Mouse (Mus musculus): ENCODE measurements around the gene Gbp9. TPM values are rescaled to one million over a fixed set of nuclear protein-coding genes. Genes with fewer than 3 reads are reported as not detected.
"Not testable (repeated sequence)": the region's sequence is repeated elsewhere in the genome, so short reads cannot be mapped to it uniquely, and the experiment has no call there.

The Gbp9 gene
- total RNA-seq, 2 experiments from 2014 or later, result 1.3 to 1.5 TPM

DNA sequence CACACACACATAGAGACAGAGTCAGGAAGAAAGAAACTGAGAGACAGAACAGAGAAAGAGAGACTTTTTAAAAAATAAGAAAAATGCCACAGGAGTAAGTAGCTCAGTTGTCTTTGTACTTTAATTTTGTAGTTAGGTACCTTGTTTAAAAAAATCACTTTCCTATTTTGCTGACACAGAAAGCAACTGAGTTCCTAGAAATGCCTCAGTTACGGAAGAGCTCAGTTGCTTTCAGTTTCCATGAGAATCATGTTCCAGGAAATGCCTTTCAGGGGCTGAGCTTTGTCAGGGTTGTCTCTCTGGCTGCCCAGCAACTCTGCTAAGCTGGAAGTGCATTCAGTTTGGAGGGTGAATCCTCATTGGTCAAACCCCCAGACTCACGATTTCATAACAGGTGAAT, 76.9 kb downstream of the Gbp9 start:
- not testable (repeated sequence) for DNase-seq (ENCODE audit: low spot score in 2 of 2)

DNA sequence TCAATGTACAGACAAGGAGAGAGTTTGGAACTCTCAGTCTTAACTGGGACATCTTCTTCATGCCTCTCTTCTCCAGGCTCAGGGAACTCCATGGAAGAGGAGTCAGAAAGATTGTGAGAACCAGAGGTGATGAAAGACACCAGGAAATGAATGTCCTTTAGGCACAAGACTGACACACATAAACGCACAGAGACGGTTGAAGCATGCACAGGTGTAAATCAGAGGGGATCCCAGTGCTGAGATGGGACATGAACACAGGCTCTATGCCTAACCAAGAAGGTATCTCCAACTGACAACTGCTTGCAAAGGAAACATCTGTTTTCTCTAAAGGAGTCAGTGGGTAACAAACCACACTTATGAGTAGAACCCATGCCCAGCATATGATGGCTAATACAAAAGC, 79.1 kb downstream of the Gbp9 start:
- no peak for DNase-seq (ENCODE audit: low spot score in 2 of 2)

DNA sequence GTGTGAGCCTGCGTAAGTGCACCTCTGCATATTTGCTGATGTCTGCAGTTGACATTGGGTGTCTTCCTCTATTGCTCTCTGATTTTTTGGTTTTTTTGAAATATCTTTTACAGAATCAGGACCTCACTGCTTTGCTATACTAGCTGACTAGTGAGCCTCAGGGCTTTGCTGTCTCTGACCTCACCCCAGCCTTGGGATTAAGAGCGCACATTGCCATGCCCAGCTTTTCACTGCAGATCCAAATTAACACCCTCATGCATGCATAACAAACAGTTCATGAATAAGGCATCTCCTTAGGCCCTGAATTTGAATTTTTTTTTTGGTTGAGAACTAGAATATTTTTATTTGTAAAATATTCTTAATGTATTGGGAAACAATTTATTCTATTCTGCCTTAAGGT, 84.1 kb downstream of the Gbp9 start:
- DNase-seq (ENCODE audit: low spot score in 2 of 2), result no peak

DNA sequence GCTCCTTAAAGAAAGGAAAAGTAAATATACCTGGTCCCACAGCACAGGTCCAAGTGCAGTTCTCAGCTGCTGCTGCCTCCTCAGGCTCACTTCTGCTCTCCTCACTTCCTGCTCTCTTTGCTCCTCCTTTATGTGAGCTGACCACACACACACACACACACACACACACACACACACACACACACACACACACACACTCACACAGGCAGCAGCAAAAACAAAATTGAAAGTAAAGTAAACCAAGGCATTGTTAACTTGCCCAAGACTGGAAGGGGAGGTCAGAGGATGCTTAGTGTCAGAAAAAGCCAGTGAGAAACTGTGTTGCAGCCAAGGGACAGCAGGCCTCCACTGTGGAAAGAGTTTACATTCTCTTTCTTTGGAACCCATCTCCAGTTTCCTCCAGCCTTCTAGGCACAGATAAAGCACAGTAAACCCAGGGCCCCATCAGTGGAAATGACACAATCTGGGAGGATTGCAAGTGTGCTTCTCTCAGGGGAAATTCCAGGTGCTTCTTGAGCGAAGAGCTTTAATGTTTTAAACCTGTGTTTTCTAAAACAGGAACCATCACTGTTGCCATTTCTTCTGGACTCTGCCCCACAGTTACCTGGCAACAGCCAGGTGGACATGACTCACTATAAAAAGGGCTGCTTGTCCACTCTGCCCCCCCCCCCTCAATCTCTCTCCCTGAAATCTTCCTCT, 85.7 kb downstream of the Gbp9 start:
- not testable (repeated sequence) for DNase-seq (ENCODE audit: low spot score in 2 of 2)

DNA sequence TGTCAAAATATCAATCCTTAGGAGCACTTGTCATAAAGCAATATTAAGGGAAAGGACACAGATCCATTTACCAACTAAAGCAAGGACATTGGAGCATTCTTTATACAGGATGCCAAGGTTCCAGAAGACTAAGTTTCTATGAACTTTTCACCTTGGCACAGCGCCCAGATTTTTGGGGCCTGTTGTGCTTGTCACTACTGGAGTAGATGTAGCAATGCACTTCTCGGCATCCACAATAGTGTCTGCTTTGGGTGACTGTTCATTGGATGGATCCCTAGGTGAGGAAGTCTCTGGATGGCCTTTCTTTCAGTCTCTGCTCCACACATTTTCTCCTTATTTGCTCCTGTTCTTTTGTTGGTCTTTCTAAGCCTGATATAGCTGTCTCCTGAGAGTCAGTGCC, 107.0 kb downstream of the Gbp9 start:
- no peak for DNase-seq (ENCODE audit: low spot score in 2 of 2)

Other genes with a start within 250 kb of the Gbp9 start
- gene Abcg3, start 156.8 kb downstream of the Gbp9 start, total RNA-seq (2021), result not detected
- under 1 TPM in 1 of 2 experiments, not detected in 1; 0.17 TPM for gene Gbp8, start within 50 bp of the Gbp9 start, total RNA-seq (2021)
- gene Gbp4, start within 50 bp of the Gbp9 start, total RNA-seq (2021), result under 1 TPM; 0.67 to 0.79 TPM
- gene Gbp10, start 100.0 kb upstream of the Gbp9 start, total RNA-seq (2021), result not detected
- gene Gm43302, start 154.2 kb upstream of the Gbp9 start, total RNA-seq (2021), result under 1 TPM in 1 of 2 experiments, not detected in 1; 0.18 TPM
- under 1 TPM; 0.91 to 0.99 TPM for gene Gbp6, start 154.2 kb upstream of the Gbp9 start, total RNA-seq (2021)